Mouse (Mus musculus) embryonic facial prominence, embryonic 13.5 days (tissue): Measurements from ENCODE around the gene Rhox7b. TPM values are rescaled to one million over a fixed set of nuclear protein-coding genes. Genes with fewer than 3 reads are reported as not detected.
"Not testable (repeated sequence)": the region's sequence is repeated elsewhere in the genome, so short reads cannot be mapped to it uniquely, and the experiment has no call there.

ENCODE experiments used
- ATAC-seq: fragments of 200-750 bp; cut with Nextera tagmentation; 2 replicates; pipeline ENCODE4 v1.8.0; 2017; ENCODE audit warnings: low read depth; ENCODE audit not compliant: insufficient number of reproducible peaks, insufficient read depth, low FRiP score, low TSS enrichment
- H3K27ac ChIP-seq: fragments of 300-500 bp; sonication (generic); 2 replicates; pipeline ENCODE4 v1.5.1; 2015; ENCODE audit warnings: moderate library complexity, mild to moderate bottlenecking, inconsistent platforms
- H3K27me3 ChIP-seq: fragments of 300-500 bp; sonication (generic); 2 replicates; pipeline ENCODE4 v1.6.1; 2015; ENCODE audit warnings: mild to moderate bottlenecking, inconsistent platforms
- H3K36me3 ChIP-seq: fragments of 300-500 bp; sonication (generic); 2 replicates; pipeline ENCODE4 v1.6.1; 2015; ENCODE audit warnings: mild to moderate bottlenecking, inconsistent platforms
- H3K4me1 ChIP-seq: fragments of 300-500 bp; sonication (generic); 2 replicates; pipeline ENCODE4 v1.6.1; 2015; ENCODE audit warnings: inconsistent platforms
- H3K4me2 ChIP-seq: fragments of 300-500 bp; sonication (generic); 2 replicates; pipeline ENCODE4 v1.6.1; 2015; ENCODE audit warnings: moderate library complexity, mild to moderate bottlenecking, inconsistent platforms
- H3K4me3 ChIP-seq: fragments of 300-500 bp; sonication (generic); 2 replicates; pipeline ENCODE4 v1.5.1; 2015; ENCODE audit warnings: mild to moderate bottlenecking, inconsistent platforms
- H3K9ac ChIP-seq: fragments of 300-500 bp; sonication (generic); 2 replicates; pipeline ENCODE4 v1.6.1; 2015; ENCODE audit warnings: mild to moderate bottlenecking, inconsistent platforms
- H3K9me3 ChIP-seq: fragments of 300-500 bp; sonication (generic); 2 replicates; pipeline ENCODE4 v1.6.1; 2016; ENCODE audit warnings: inconsistent platforms
- WGBS: fragments of 180-500 bp; shearing (Covaris S2); methylation state at CpG from one replicate; pipeline ENCODE4 v1.1.7; 2015; ENCODE audit warnings: mixed read lengths; 5-methylcytosine and 5-hydroxymethylcytosine counted together
- polyA plus RNA-seq: library from polyadenylated mRNA; unstranded; fragments of >200 nt; fragmentation: Nextera tagmentation; extraction: Ambion mirVana; gene quantifications from 2 replicates; pipeline ENCODE4 v1.2.1, GENCODE M21; 2015

Rhox7b gene
- not detected in 2 replicates for polyA plus RNA-seq

DNA sequence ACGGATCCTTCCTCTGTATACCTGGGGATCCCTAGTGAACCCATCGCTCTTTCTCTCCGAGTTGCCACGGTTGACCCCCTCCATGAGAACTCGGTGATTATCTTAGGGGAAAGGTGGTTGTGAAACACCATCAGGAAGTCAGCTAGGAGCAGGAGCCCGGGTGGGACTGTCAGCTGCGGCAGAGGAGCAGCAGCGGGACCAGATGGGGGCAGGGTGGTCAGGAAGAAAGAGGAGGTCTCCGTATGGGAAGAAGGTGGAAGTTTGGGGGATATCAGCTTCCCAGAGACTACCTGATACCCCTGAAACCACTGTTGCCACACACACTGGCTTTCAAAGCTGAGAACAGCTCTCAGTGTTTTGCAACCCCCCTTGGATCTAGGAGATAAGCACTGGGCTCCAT is at the start of gene Rhox7b:
Gene Rhox7b (minus strand): TSS at position 101 of the 400 bp plus-strand sequence.
- H3K27me3 ChIP-seq, H3K4me2 ChIP-seq, H3K4me3 ChIP-seq, ATAC-seq, H3K27ac ChIP-seq, H3K9ac ChIP-seq, H3K4me1 ChIP-seq, H3K9me3 ChIP-seq, H3K36me3 ChIP-seq: not testable (repeated sequence)
- 70% methylated on average over 9 of the region's 9 CpGs for whole genome bisulfite sequencing

GRCm38 (mm10) chrX:37916311-37916710 is 19.3 kb upstream of the Rhox7b start:
- 66% methylated on average over 4 of the region's 4 CpGs for WGBS
- H3K4me2 ChIP-seq, result no peak overlapping the region
- H3K4me3 ChIP-seq, result no peak overlapping the region
- no peak for ATAC-seq
- no peak overlapping the region for H3K27ac ChIP-seq
- H3K36me3 ChIP-seq, result no peaks in the 10 kb centered on the region
- H3K27me3 ChIP-seq, result no peaks in the 10 kb centered on the region
- no peaks in the 10 kb centered on the region for H3K9me3 ChIP-seq
- H3K4me1 ChIP-seq, result no peaks in the 10 kb centered on the region
- no peak overlapping the region for H3K9ac ChIP-seq

DNA sequence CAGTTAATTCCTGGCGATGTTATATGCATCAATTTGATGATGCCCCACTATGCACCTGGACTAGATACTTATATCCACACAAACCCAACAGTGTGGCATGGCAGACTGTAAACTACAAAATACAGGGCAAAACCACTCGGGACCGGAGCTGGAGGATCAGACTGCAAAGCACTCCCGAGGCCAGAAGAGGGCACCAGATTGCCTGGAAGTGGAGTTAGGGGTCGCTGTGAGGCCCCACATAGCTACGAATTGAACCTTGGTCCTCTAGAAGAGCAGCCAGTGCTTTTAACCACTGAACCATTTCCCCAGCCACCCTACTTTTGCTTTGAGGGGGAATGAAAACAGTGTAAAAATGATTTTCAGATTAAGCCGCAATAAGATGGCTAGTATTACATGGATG is 11.5 kb upstream of the Rhox7b start:
- WGBS, result 52% methylated on average over 7 of the region's 7 CpGs
- Histone ChIP-seq H3K27me3 (no peaks in the 10 kb centered on the region), H3K4me1 (no peaks in the 10 kb centered on the region)

GRCm38 (mm10) chrX:37903727-37904126 is 6.7 kb upstream of the Rhox7b start:
- H3K4me1 ChIP-seq, result no peaks in the 10 kb centered on the region
- no peak overlapping the region for H3K27ac ChIP-seq
- 77% methylated on average over 5 of the region's 5 CpGs for WGBS
- no peak overlapping the region for H3K4me3 ChIP-seq
- no peak for ATAC-seq
- H3K36me3 ChIP-seq, result no peaks in the 10 kb centered on the region
- H3K9ac ChIP-seq, result no peak overlapping the region
- no peaks in the 10 kb centered on the region for H3K27me3 ChIP-seq
- H3K9me3 ChIP-seq, result no peaks in the 10 kb centered on the region
- H3K4me2 ChIP-seq, result no peak overlapping the region

More for the DNA sequence above, 11.5 kb upstream of the Rhox7b start:
- no peak overlapping the region for H3K9ac ChIP-seq
- no peaks in the 10 kb centered on the region for H3K36me3 ChIP-seq
- no peak for ATAC-seq
- no peak overlapping the region for H3K4me3 ChIP-seq
- no peak overlapping the region for H3K4me2 ChIP-seq
- H3K9me3 ChIP-seq, result no peaks in the 10 kb centered on the region
- no peak overlapping the region for H3K27ac ChIP-seq

GRCm38 (mm10) chrX:37901670-37902069 is 4.6 kb upstream of the Rhox7b start, which contains the start of gene Rhox9:
Gene Rhox9 (minus strand): TSS chrX:37901770.
- H3K9me3 ChIP-seq, H3K4me3 ChIP-seq, H3K27ac ChIP-seq, H3K27me3 ChIP-seq, H3K4me2 ChIP-seq, H3K4me1 ChIP-seq, H3K36me3 ChIP-seq, ATAC-seq, H3K9ac ChIP-seq: not testable (repeated sequence)
- 97% methylated on average over 11 of the region's 18 CpGs for WGBS

GRCm38 (mm10) chrX:37878844-37879243 is 18.2 kb downstream of the Rhox7b start, which contains the start of gene Rhox8:
Gene Rhox8 (minus strand): TSS chrX:37878944.
- H3K9me3 ChIP-seq, result no peaks in the 10 kb centered on the region
- H3K27me3 ChIP-seq, result no peaks in the 10 kb centered on the region
- ATAC-seq, result no peak
- no peak within 1 kb of the TSS for H3K4me3 ChIP-seq
- H3K27ac ChIP-seq, result no peak within 1 kb of the TSS
- H3K4me1 ChIP-seq, result no peaks in the 10 kb centered on the region
- WGBS, result 71% methylated on average over 4 of the region's 4 CpGs
- no peak within 1 kb of the TSS for H3K9ac ChIP-seq
- H3K36me3 ChIP-seq, result no peaks in the 10 kb centered on the region
- no peak within 1 kb of the TSS for H3K4me2 ChIP-seq

DNA sequence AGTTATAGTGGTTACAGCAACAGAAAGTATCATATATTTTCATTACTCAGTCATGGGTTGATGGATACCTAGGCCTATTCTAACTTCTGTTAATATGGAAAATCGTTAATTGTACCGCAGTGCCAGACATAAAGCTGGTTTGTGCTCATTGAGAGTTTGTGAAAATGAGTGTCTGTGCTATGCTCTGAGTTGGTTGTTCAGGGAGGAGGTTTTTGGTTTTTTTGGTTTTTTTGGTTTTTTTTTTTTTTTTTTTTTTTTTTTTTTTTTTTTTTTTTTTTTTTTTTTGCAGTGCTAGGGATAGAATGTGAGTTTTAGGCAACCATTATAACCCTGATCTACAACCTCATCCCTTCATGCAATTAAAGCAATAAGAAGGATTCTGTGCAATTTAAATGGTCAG is 25.4 kb downstream of the Rhox7b start:
- Histone ChIP-seq H3K9ac (no peak overlapping the region), H3K4me3 (no peak overlapping the region), H3K27ac (no peak overlapping the region), H3K4me1 (no peaks in the 10 kb centered on the region), H3K27me3 (no peaks in the 10 kb centered on the region), H3K36me3 (no peaks in the 10 kb centered on the region), H3K4me2 (no peak overlapping the region), H3K9me3 (no peaks in the 10 kb centered on the region)
- ATAC-seq, result no peak
- WGBS, result 92% methylated on average over 2 of the region's 2 CpGs

Other genes starting within 250 kb of the Rhox7b start
- not detected in 2 replicates for gene Rhox4g, start 245.9 kb downstream of the Rhox7b start, polyA plus RNA-seq
- not detected in 2 replicates for gene Rhox3h, start 228.5 kb downstream of the Rhox7b start, polyA plus RNA-seq
- gene Rhox2h, start 224.0 kb downstream of the Rhox7b start, polyA plus RNA-seq, result not detected in 2 replicates
- gene Rhox5, start 92.4 kb downstream of the Rhox7b start, polyA plus RNA-seq, result 1.8 and 1.9 TPM in 2 replicates
- gene Rhox6, start 70.3 kb downstream of the Rhox7b start, polyA plus RNA-seq, result not detected in 2 replicates
- not detected in 2 replicates for gene Rhox7a, start 65.5 kb downstream of the Rhox7b start, polyA plus RNA-seq
- gene Rhox8, start 18.3 kb downstream of the Rhox7b start, polyA plus RNA-seq, result not detected in 2 replicates
- not detected in 2 replicates for gene Rhox9, start 4.5 kb upstream of the Rhox7b start, polyA plus RNA-seq
- gene Btg1-ps1, start 121.6 kb upstream of the Rhox7b start, polyA plus RNA-seq, result not detected in 2 replicates
- not detected in 2 replicates for gene Btg1-ps2, start 145.9 kb upstream of the Rhox7b start, polyA plus RNA-seq
- not detected in 2 replicates for gene Rhox10, start 169.2 kb upstream of the Rhox7b start, polyA plus RNA-seq
- gene Rhox11, start 187.9 kb upstream of the Rhox7b start, polyA plus RNA-seq, result not detected in 2 replicates
- gene Rhox12, start 213.7 kb upstream of the Rhox7b start, polyA plus RNA-seq, result not detected in 2 replicates
- not detected in 2 replicates for gene Rhox13, start 224.0 kb upstream of the Rhox7b start, polyA plus RNA-seq